Mouse (Mus musculus): ENCODE data around the gene Cavin2.

GRCm38 (mm10) chr1:51288201-51288600, 725 bp upstream of the Cavin2 start:
- TF ChIP-seq HCFC1 (IDR thresholded peaks at IDR 0.05; ENCODE audit: borderline replicate concordance, insufficient read depth, low read length) (no peak), ZNF384 (IDR thresholded peaks at IDR 0.05; ENCODE audit: low read depth, low read length) (no peak), CHD2 (IDR thresholded peaks at IDR 0.05; ENCODE audit: low read depth, low read length) (no peak), MAFK (IDR thresholded peaks at IDR 0.05; ENCODE audit: insufficient read depth, low read depth, low read length) (no peak), ZC3H11A (IDR thresholded peaks at IDR 0.05; ENCODE audit: borderline replicate concordance, low read depth, low read length) (no peak)
